Mouse (Mus musculus): Measurements from ENCODE around the gene Olfr1443.

- TF ChIP-seq CTCF (conservative IDR thresholded peaks at IDR 0.05; ENCODE audit: low read length) (no peak), POU5F1 (IDR thresholded peaks at IDR 0.05; ENCODE audit: borderline replicate concordance, low read length) (no peak)
Measured at GRCm38 (mm10) chr19:12731950-12732349, 54.0 kb downstream of the Olfr1443 start.

All from E14TG2a.4 (cell line).